Mouse (Mus musculus) E14TG2a.4 (cell line): ENCODE measurements around the gene Adgrf1.

ENCODE experiments used
- CTCF ChIP-seq: conservative IDR thresholded peaks from 2 replicates; pipeline ENCODE4 v1.5.1; 2014; ENCODE audit warnings: low read length
- NANOG ChIP-seq: IDR thresholded peaks from 2 replicates; pipeline ENCODE4 v1.6.1; 2014; ENCODE audit warnings: borderline replicate concordance, low read length, mixed read lengths
- POU5F1 ChIP-seq: IDR thresholded peaks from 2 replicates; pipeline ENCODE4 v1.6.1; 2014; ENCODE audit warnings: low read length, borderline replicate concordance

GRCm38 (mm10) chr17:43261937-43262336 lies 8.2 kb upstream of the Adgrf1 start:
- TF ChIP-seq CTCF (no peak), POU5F1 (no peak), NANOG (no peak)
